In the genomic region with DNA sequence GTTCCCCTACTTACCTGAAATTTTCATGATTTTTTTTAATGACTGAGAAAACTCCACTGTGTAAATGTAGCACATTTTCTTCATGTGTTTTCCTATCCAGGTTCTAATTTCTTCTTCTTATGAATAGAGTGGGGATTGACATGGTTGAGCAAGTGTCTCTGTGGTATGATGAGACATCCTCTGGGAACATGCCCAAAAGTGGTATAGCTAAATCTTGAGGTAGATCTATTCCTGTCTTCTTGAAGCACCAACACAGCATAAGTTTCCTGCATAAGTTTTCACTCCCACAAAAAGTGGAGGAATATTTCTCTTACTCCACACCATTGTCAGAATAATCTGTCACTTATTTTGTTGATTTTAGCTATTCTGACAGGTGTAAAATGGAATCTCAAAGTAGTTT, we compare ENCODE assay signal across 18 mouse cellular contexts.
DNase-seq lines count a peak whose midpoint lies in the region; ATAC-seq lines count a peak whose summit lies in the region.
"Had no signal": no experiment of that assay in that cellular context is flagged by ENCODE, and none has a peak within 500 bp of the region (broad histone marks: within the 10 kb centered on the region; RNA-seq: fewer than 3 reads in every experiment).

No protein-coding gene starts in this region.

- no peaks in the 10 kb centered on the region for H3K36me3 ChIP-seq in liver, embryonic 12.5 days
- H3K36me3 ChIP-seq: embryonic facial prominence, embryonic 10.5 days; embryonic facial prominence, embryonic 12.5 days; forebrain, embryonic 15.5 days had no signal

- no peak overlapping the region for H3K4me3 ChIP-seq in liver, embryonic 12.5 days
- H3K4me3 ChIP-seq: embryonic facial prominence, embryonic 10.5 days; embryonic facial prominence, embryonic 12.5 days; forebrain, embryonic 13.5 days; forebrain, embryonic 15.5 days had no signal

- no peaks in the 10 kb centered on the region for H3K4me1 ChIP-seq in liver, embryonic 12.5 days
- H3K4me1 ChIP-seq: embryonic facial prominence, embryonic 10.5 days; embryonic facial prominence, embryonic 12.5 days; forebrain, embryonic 13.5 days; forebrain, embryonic 15.5 days had no signal

- no peaks in the 10 kb centered on the region for H3K9me3 ChIP-seq in liver, embryonic 12.5 days (replicated peaks)
- H3K9me3 ChIP-seq: embryonic facial prominence, embryonic 10.5 days; embryonic facial prominence, embryonic 12.5 days; forebrain, embryonic 13.5 days; forebrain, embryonic 15.5 days had no signal

- DNase-seq in frontal cortex, adult 2 months (ENCODE audit: extremely low spot score in 1 of 2, low spot score in 1 of 2), result peak; percentile 3 to 35
- DNase-seq in frontal cortex, postnatal 14 days (ENCODE audit: low spot score in 2 of 2), result no peak
- DNase-seq in right cerebral cortex, adult 18-20 months, result peak; percentile 3
- DNase-seq in right cerebral cortex, postnatal 25 days, result no peak
- peak; percentile 13 for DNase-seq in telencephalon, adult 2 months (ENCODE audit: low read depth, low spot score)
- DNase-seq: adrenal gland, adult 2 months; adrenal gland, postnatal 10 days; adrenal gland, postnatal 25 days; cerebellum, adult 11-12 months; cerebellum, adult 2 months; cerebellum, adult 9-10 months; cerebellum, postnatal 10 days; cerebellum, postnatal 25 days had no signal

- H3K27me3 ChIP-seq in liver, embryonic 12.5 days (replicated peaks), result no peaks in the 10 kb centered on the region
- H3K27me3 ChIP-seq: embryonic facial prominence, embryonic 12.5 days; forebrain, embryonic 13.5 days; forebrain, embryonic 15.5 days had no signal

- H3K4me2 ChIP-seq in liver, embryonic 12.5 days, result no peak overlapping the region
- H3K4me2 ChIP-seq: embryonic facial prominence, embryonic 12.5 days; forebrain, embryonic 13.5 days; forebrain, embryonic 15.5 days had no signal

- H3K9ac ChIP-seq in liver, embryonic 12.5 days, result no peak overlapping the region
- H3K9ac ChIP-seq: embryonic facial prominence, embryonic 12.5 days; forebrain, embryonic 13.5 days; forebrain, embryonic 15.5 days had no signal

- ATAC-seq in liver, embryonic 12.5 days, result no peak
- ATAC-seq: forebrain, embryonic 13.5 days; forebrain, embryonic 15.5 days had no signal

- H3K27ac ChIP-seq in liver, embryonic 12.5 days, result no peak overlapping the region
- H3K27ac ChIP-seq: embryonic facial prominence, embryonic 10.5 days; embryonic facial prominence, embryonic 12.5 days; forebrain, embryonic 13.5 days; forebrain, embryonic 15.5 days had no signal

Comparison
In these comparisons a context has a peak if more than half of its experiments do, and no peak if none do; other contexts are left out.
1. DNase-seq: peak in frontal cortex, adult 2 months (2 of 2), right cerebral cortex, adult 18-20 months (single experiment) and telencephalon, adult 2 months (single experiment); none in frontal cortex, postnatal 14 days (0 of 2) and right cerebral cortex, postnatal 25 days (single experiment).